Mouse (Mus musculus): ENCODE data around the gene Speer4f2.
A peak's percentile ranks its signal among the peaks of the same experiment; 100 is the strongest.
"Not testable (repeated sequence)": the region's sequence is repeated elsewhere in the genome, so short reads cannot be mapped to it uniquely, and the experiment has no call there.

Gene Speer4f2

GRCm38 (mm10) chr5:17372880-17373279, at the start of gene Speer4f2:
Gene Speer4f2, plus strand, starts transcription at chr5:17373180.
- not testable (repeated sequence) for DNase-seq (ENCODE audit: low spot score)

- DNase-seq (ENCODE audit: low spot score) = peak; percentile 21
Observed at GRCm38 (mm10) chr5:17328946-17329566, 43.9 kb upstream of the Speer4f2 start.

- DNase-seq (ENCODE audit: low spot score) = no peak
Observed at GRCm38 (mm10) chr5:17334836-17335235, 38.1 kb upstream of the Speer4f2 start.

- DNase-seq (ENCODE audit: low spot score) = not testable (repeated sequence)
Observed at GRCm38 (mm10) chr5:17345741-17346140, 27.2 kb upstream of the Speer4f2 start.

- DNase-seq (ENCODE audit: low spot score) = no peak
Observed at GRCm38 (mm10) chr5:17359394-17359999, 13.5 kb upstream of the Speer4f2 start.

GRCm38 (mm10) chr5:17389926-17390325, 16.9 kb downstream of the Speer4f2 start:
- no peak for DNase-seq (ENCODE audit: low spot score)

GRCm38 (mm10) chr5:17391207-17391606, 18.2 kb downstream of the Speer4f2 start:
- DNase-seq (ENCODE audit: low spot score) = no peak

- DNase-seq (ENCODE audit: low spot score) = no peak
Observed at GRCm38 (mm10) chr5:17400571-17400970, 27.6 kb downstream of the Speer4f2 start.

GRCm38 (mm10) chr5:17401206-17402077, 28.5 kb downstream of the Speer4f2 start:
- no peak for DNase-seq (ENCODE audit: low spot score)

- DNase-seq (ENCODE audit: low spot score) = no peak
Observed at GRCm38 (mm10) chr5:17402330-17403125, 29.5 kb downstream of the Speer4f2 start.

GRCm38 (mm10) chr5:17403584-17403983, 30.6 kb downstream of the Speer4f2 start:
- DNase-seq (ENCODE audit: low spot score) = no peak

GRCm38 (mm10) chr5:17408924-17409660, 36.1 kb downstream of the Speer4f2 start:
- no peak for DNase-seq (ENCODE audit: low spot score)

- DNase-seq (ENCODE audit: low spot score) = peak; percentile 72
Observed at GRCm38 (mm10) chr5:17417201-17417600, 44.2 kb downstream of the Speer4f2 start.

GRCm38 (mm10) chr5:17419215-17419820, 46.3 kb downstream of the Speer4f2 start:
- peak; percentile 67 for DNase-seq (ENCODE audit: low spot score)

GRCm38 (mm10) chr5:17419921-17420320, 46.9 kb downstream of the Speer4f2 start:
- no peak for DNase-seq (ENCODE audit: low spot score)

GRCm38 (mm10) chr5:17422225-17422624, 49.2 kb downstream of the Speer4f2 start:
- DNase-seq (ENCODE audit: low spot score) = no peak

GRCm38 (mm10) chr5:17426930-17427329, 54.0 kb downstream of the Speer4f2 start:
- no peak for DNase-seq (ENCODE audit: low spot score)

All from adipocyte (in vitro differentiated cells).